Mouse (Mus musculus): Measurements from ENCODE around the gene Atp8a2.

GRCm38 (mm10) chr14:59646826-59647697 lies 549.9 kb downstream of the Atp8a2 start:
- TF ChIP-seq MAFK (IDR thresholded peaks at IDR 0.05; ENCODE audit: insufficient read depth, low read depth, low read length) (no peak), ZC3H11A (IDR thresholded peaks at IDR 0.05; ENCODE audit: borderline replicate concordance, low read depth, low read length) (no peak), ZNF384 (IDR thresholded peaks at IDR 0.05; ENCODE audit: low read depth, low read length) (no peak)
